Mouse (Mus musculus) kidney, adult 2 months (tissue): ENCODE measurements around the gene Pbld1. TPM values are rescaled to one million over a fixed set of nuclear protein-coding genes. Genes with fewer than 3 reads are reported as not detected.
A peak's percentile ranks its signal among the peaks of the same experiment; 100 is the strongest.

Experiments used
- DNase-seq: peaks from one replicate; pipeline ENCODE4 v3.0.0; 2021
- H3K27ac ChIP-seq: fragments of 200-500 bp; 2 replicates; pipeline ENCODE4 v1.5.1; 2012; ENCODE audit warnings: low read depth, low read length, control low read depth, inconsistent platforms; ENCODE audit not compliant: insufficient read depth
- H3K27me3 ChIP-seq: fragments of 200-500 bp; replicated peaks from 2 replicates; pipeline ENCODE4 v1.6.1; 2012; ENCODE audit warnings: mild to moderate bottlenecking, moderate library complexity, low read length, inconsistent platforms; ENCODE audit not compliant: control insufficient read depth, insufficient read depth
- H3K36me3 ChIP-seq: fragments of 200-500 bp; 2 replicates; pipeline ENCODE4 v1.6.1; 2012; ENCODE audit warnings: mild to moderate bottlenecking, moderate library complexity, low read length, inconsistent platforms; ENCODE audit not compliant: control insufficient read depth, insufficient read depth
- H3K4me1 ChIP-seq: fragments of 200-500 bp; 2 replicates; pipeline ENCODE4 v1.6.1; 2011; ENCODE audit warnings: low read length; ENCODE audit not compliant: control insufficient read depth, insufficient read depth
- H3K4me3 ChIP-seq: fragments of 200-500 bp; 2 replicates; pipeline ENCODE4 v1.5.1; 2011; ENCODE audit warnings: mild to moderate bottlenecking, low read depth, low read length, control low read depth; ENCODE audit not compliant: insufficient read depth
- CTCF ChIP-seq: fragments of 200-500 bp; conservative IDR thresholded peaks from 2 replicates; pipeline ENCODE4 v1.5.1; 2011; ENCODE audit warnings: low read depth, mild to moderate bottlenecking, control low read depth, low read length, moderate library complexity, mixed read lengths; ENCODE audit not compliant: insufficient read depth, insufficient read length
- POLR2A ChIP-seq: fragments of 200-500 bp; IDR thresholded peaks from one replicate; pipeline ENCODE4 v1.6.1; 2011; ENCODE audit warnings: low read depth, low read length, control low read depth
- WGBS: fragments of 180-500 bp; shearing (Covaris S2); methylation state at CpG from one replicate; pipeline ENCODE4 v1.1.7; 2018; 5-methylcytosine and 5-hydroxymethylcytosine counted together
- polyA plus RNA-seq: library from polyadenylated mRNA; depleted of rRNA; stranded (reverse); fragments of >200 nt; gene quantifications from 2 replicates; pipeline ENCODE4 v1.2.3, GENCODE M21; 2012

Pbld1 gene
- polyA plus RNA-seq, 1 experiment, result 168 TPM

DNA sequence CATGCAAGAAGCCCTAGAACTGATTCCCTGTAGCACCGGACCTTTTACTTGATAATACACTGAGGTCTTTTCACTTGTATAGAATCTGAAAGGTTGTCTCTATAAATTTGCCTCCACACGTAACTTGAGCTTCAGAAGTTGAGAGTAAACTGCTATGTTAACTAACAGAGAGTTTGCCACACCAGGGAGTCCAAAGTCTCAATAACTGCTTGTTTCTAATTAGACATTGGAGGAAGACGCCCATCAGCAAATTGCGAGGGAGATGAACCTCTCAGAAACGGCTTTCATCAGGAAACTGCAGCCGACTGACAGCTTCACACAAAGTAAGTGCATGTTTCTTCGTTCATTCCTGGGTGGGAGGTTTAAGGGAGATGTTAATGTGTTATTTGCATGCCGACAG lies 5.6 kb downstream of the Pbld1 start:
- peak overlapping the region; percentile 48; the same call in 1 of the 2 replicates for H3K27ac ChIP-seq
- 46% methylated on average over 8 of the region's 8 CpGs for WGBS
- peak; percentile 56 for DNase-seq
- no peak overlapping the region for H3K4me3 ChIP-seq
- H3K36me3 ChIP-seq, result no peaks in the 10 kb centered on the region
- peaks cover 8% of the 10 kb centered on the region; the same call in 1 of the 2 replicates for H3K4me1 ChIP-seq
- H3K27me3 ChIP-seq, result no peaks in the 10 kb centered on the region
- TF ChIP-seq CTCF, result no peak
- TF ChIP-seq POLR2A, result no peak

DNA sequence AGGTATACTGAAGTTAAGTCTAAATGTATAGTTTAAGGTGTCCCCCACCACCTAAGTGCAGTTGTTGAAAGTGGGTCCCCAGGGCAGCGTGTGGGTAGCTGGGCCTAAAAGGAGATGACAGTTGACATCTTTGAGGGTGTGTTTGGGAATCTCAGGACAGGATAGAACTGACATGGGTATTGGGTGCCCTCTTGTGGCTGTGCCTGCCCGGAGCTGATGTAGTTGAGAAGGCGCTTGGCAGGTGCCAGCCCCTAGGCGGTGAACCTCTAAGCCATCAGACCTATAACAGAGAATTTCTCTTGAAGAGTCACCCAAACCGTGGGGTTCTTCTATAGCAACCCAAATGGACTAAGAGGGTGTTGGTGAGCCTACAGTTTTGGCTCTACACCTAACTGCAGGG lies 6.0 kb downstream of the Pbld1 start:
- Histone ChIP-seq H3K36me3 (no peaks in the 10 kb centered on the region), H3K4me3 (no peak overlapping the region), H3K27me3 (no peaks in the 10 kb centered on the region), H3K27ac (peak overlapping the region; percentile 48; the same call in 1 of the 2 replicates), H3K4me1 (peaks cover 6% of the 10 kb centered on the region; the same call in 1 of the 2 replicates)
- DNase-seq, result peak; percentile 88
- TF ChIP-seq POLR2A (no peak), CTCF (peak; percentile 89)
- 5% methylated on average over 5 of the region's 5 CpGs for WGBS

DNA sequence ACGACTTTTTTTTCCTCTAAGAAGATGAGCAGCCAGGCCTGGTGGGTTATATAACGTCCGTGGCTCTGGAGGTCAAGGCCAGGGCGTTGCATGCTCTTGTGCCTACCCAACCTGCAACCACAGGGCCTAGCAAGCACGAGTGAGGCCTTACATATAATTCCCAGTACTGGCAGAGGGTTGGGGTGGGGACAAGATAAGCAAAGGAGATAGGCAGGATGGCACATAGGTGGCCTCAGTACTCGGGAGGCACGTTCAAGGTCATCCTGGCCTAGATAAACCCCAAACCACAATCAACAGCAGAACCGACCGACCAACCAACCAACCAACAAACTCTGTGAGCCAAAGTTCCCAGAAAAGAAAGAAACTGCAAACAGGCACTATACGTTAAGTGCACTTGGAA lies 26.3 kb downstream of the Pbld1 start:
- no peak for TF ChIP-seq POLR2A
- TF ChIP-seq CTCF, result no peak
- DNase-seq, result no peak
- no peaks in the 10 kb centered on the region for H3K27me3 ChIP-seq
- no peaks in the 10 kb centered on the region for H3K4me1 ChIP-seq
- 78% methylated on average over 10 of the region's 10 CpGs for WGBS
- no peak overlapping the region for H3K27ac ChIP-seq
- no peaks in the 10 kb centered on the region for H3K36me3 ChIP-seq
- no peak overlapping the region for H3K4me3 ChIP-seq

DNA sequence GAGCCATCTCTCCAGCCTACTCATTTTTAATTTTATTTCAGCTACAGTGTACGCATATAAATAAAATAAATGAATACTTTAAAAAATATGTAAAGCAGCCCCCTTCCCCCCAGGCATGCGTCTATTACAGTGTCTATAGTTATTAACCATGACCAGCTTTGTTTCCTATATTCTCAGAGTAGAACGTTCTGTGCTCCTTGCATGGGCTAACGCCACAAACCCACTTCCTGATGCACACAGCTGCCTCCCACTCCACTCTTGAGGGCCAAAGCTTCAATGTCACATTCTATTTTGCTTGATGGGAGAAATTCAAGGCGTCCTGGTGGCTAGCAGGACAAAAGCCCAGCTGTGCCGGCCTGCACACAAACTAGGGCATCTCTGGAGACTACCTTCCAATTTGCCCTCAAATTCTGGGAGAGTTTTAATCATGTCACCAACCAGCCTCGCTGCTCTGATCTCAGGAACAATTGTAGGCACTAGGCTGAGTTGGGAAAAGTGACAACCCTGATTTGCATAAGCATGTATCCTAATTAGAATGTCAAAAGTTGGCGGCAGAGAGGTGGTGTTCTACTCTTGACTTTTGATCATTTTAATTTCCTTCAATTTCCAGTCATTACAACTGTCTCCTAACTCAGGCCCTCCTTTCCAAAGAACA lies 29.3 kb downstream of the Pbld1 start:
- H3K27me3 ChIP-seq, result no peaks in the 10 kb centered on the region
- H3K4me3 ChIP-seq, result 0 out of 2 replicates have a peak overlapping the region, but pooled peaks have one; percentile 35
- H3K4me1 ChIP-seq, result no peaks in the 10 kb centered on the region
- 58% methylated on average over 8 of the region's 8 CpGs for WGBS
- TF ChIP-seq POLR2A (no peak), CTCF (no peak)
- no peak overlapping the region for H3K27ac ChIP-seq
- no peaks in the 10 kb centered on the region for H3K36me3 ChIP-seq
- no peak for DNase-seq

DNA sequence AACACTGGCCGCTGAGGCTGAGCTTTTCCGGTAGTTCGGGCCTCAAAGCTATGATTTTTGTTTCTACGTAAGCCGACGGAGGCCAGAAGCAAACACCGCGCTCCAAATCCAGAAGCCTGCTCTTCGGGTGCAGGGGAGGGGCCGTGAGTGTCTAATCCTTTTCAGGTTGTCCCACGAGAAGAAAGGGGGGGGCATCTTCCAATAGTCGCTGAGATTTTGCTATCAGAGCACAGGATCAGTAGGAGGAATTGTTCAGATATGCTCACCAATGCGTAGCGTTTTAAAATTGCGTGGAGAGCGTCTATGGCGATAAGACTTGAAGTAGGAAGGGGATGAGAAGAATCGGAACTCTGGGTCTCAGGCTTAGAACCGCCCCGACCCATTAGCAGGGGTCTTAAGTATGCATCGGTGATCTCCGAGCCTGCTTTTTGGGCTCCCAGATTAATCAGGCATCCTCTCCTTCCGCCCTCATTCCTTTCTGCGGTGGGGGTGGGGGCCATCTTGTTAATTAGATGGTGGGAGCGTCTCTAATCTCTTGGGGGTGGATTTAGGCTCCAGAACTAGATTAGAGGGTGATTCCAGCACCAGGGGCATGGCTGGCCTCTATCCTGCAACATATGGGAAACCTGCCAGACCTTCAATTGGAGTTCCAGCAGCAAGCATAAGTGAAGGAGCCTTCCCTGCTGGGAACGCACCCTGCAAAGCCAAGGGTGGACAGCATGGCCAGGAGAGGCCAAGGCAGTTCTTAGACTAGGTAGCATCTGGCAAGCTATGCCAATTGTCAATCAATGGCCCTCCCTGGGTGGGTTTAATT lies 30.0 kb downstream of the Pbld1 start:
- H3K27ac ChIP-seq, result no peak overlapping the region
- DNase-seq, result no peak

DNA sequence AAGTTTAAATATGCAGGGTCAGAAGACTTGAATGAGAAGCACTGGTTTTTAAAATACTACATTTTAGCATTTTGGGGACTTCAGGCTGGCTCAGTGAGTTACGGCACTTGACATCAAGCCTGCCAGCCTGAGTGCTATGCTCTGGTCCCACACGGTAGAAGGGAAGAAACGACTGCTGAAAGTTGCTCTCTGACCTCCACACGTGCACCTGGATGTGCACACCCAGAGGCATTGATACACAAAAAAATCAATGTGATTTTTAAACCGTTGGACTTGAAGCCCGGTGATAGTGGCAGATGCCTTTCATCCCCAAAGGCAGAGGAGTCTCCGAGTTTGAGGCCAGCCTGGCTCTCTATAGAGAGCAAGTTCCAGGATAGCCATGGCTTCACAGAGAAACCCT lies 32.0 kb downstream of the Pbld1 start:
- Histone ChIP-seq H3K4me1 (no peaks in the 10 kb centered on the region), H3K27ac (no peak overlapping the region), H3K36me3 (no peaks in the 10 kb centered on the region), H3K4me3 (no peak overlapping the region), H3K27me3 (no peaks in the 10 kb centered on the region)
- no peak for DNase-seq
- 67% methylated on average over 7 of the region's 7 CpGs for WGBS
- TF ChIP-seq POLR2A (no peak), CTCF (no peak)

More for the DNA sequence above, 30.0 kb downstream of the Pbld1 start:
- WGBS, result 17% methylated on average over 26 of the region's 26 CpGs
- Histone ChIP-seq H3K36me3 (no peaks in the 10 kb centered on the region), H3K4me1 (no peaks in the 10 kb centered on the region), H3K27me3 (no peaks in the 10 kb centered on the region), H3K4me3 (peak overlapping the region; percentile 35; the same call in 1 of the 2 replicates)
- TF ChIP-seq POLR2A (no peak), CTCF (no peak)
